Mouse (Mus musculus): ENCODE data around the gene Col4a4. TPM values are rescaled to one million over a fixed set of nuclear protein-coding genes. Genes with fewer than 3 reads are reported as not detected.

The Col4a4 gene
- polyA plus RNA-seq, 1 experiment from 2014 or later, result 0.07 TPM

DNA sequence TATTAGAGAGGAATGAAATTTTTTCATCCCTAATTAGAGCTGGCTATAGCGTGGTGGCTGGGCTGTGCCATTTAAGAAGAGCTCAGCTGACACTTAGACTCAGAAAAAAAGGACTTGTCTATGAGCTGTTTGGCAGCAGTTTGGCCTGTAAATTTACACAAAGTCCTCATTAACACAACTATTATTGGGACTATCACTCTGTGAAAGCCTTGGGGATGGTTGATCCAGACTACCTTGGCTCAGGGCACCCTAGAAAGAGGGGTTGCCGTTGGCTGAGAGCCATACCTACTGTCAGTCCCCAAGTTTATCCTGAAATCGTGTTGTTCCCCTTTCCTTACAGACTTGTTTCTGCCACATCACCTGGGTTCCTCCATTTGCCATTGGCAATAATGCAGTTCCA lies 178.9 kb downstream of the Col4a4 start:
- ATAC-seq (ENCODE audit: low FRiP score, low TSS enrichment) (no peak), DNase-seq (no peak)
- H3K9ac ChIP-seq (replicated peaks; ENCODE audit: low read length), result no peak overlapping the region
- H3K27me3 ChIP-seq (ENCODE audit: control insufficient read depth, insufficient read depth, low read length), result no peaks in the 10 kb centered on the region
- H3K9me3 ChIP-seq (ENCODE audit: control insufficient read depth, low read length), result no peaks in the 10 kb centered on the region
- no peaks in the 10 kb centered on the region for H3K36me3 ChIP-seq (ENCODE audit: control insufficient read depth, insufficient read depth, low read length)
- 87% methylated on average over 3 of the region's 3 CpGs for WGBS
- H3K4me3 ChIP-seq (replicated peaks; ENCODE audit: low read depth, low read length), result no peak overlapping the region
- no peak overlapping the region for H3K4me2 ChIP-seq (ENCODE audit: low read length)
- H3K4me1 ChIP-seq (ENCODE audit: control insufficient read depth, insufficient read depth, low read length), result no peaks in the 10 kb centered on the region
- H3K27ac ChIP-seq (replicated peaks; ENCODE audit: low read depth, low read length), result no peak overlapping the region

Other genes with a start within 250 kb of the Col4a4 start
- 0.08 and 0.14 TPM in 2 replicates for gene Col4a3, start 72 bp upstream of the Col4a4 start, polyA plus RNA-seq (2014; fragmentation: Nextera tagmentation; extraction: Ambion mirVana)
- 449 and 463 TPM in 2 replicates for gene Mff, start 138.0 kb upstream of the Col4a4 start, polyA plus RNA-seq (2014; fragmentation: Nextera tagmentation; extraction: Ambion mirVana)
- gene Tm4sf20, start 181.6 kb upstream of the Col4a4 start, polyA plus RNA-seq (2014; fragmentation: Nextera tagmentation; extraction: Ambion mirVana), result 0.38 TPM in 1 of 2 replicates, not detected in the other
- not detected in 2 replicates for gene Gm47791, start 184.4 kb upstream of the Col4a4 start, polyA plus RNA-seq (2014; fragmentation: Nextera tagmentation; extraction: Ambion mirVana)

All from midbrain, embryonic 14.5 days (tissue).